Mouse (Mus musculus): ENCODE results near the gene Raet1d. TPM values are rescaled to one million over a fixed set of nuclear protein-coding genes. Genes with fewer than 3 reads are reported as not detected.

Raet1d gene
- polyA plus RNA-seq (2021; fragmentation: Nextera tagmentation) = not detected in 2 replicates
- long read RNA-seq, experiment 1 = 0 reads
- long read RNA-seq, experiment 2 = 0 reads

GRCm38 (mm10) chr10:22360252-22360651 is at the start of gene Raet1d:
Raet1d (plus strand) TSS chr10:22360552.

Other genes with a start within 250 kb of the Raet1d start
- gene E030030I06Rik, start 211.3 kb upstream of the Raet1d start, polyA plus RNA-seq (2021; fragmentation: Nextera tagmentation) = 0.67 and 1.7 TPM in 2 replicates
- gene Raet1e, start 202.0 kb upstream of the Raet1d start, polyA plus RNA-seq (2021; fragmentation: Nextera tagmentation) = not detected in 2 replicates
- gene H60b, start 202.0 kb upstream of the Raet1d start, polyA plus RNA-seq (2021; fragmentation: Nextera tagmentation) = not detected in 2 replicates

All from layer of hippocampus, adult 6 months (tissue).